Mouse (Mus musculus) gastrocnemius, postnatal 36 days (tissue): Measurements from ENCODE around the gene Traf7. TPM values are rescaled to one million over a fixed set of nuclear protein-coding genes. Genes with fewer than 3 reads are reported as not detected.

Experiments used
- DNase-seq, 2 experiments: peaks; one replicate each; pipeline ENCODE4 v3.0.0; 2022
- intact Hi-C: fragments of 180-260 bp; cut with DNase I; formaldehyde crosslinking; loops from one replicate; pipeline ENCODE4 v1.15.1; 2025
- total RNA-seq, 2 experiments: library from RNA; stranded (reverse); gene quantifications; 2 replicates each; pipeline ENCODE4 v1.2.3; 2021

Gene Traf7
- total RNA-seq, 2 experiments from 2014 or later, result 23.7 to 30.2 TPM

DNA sequence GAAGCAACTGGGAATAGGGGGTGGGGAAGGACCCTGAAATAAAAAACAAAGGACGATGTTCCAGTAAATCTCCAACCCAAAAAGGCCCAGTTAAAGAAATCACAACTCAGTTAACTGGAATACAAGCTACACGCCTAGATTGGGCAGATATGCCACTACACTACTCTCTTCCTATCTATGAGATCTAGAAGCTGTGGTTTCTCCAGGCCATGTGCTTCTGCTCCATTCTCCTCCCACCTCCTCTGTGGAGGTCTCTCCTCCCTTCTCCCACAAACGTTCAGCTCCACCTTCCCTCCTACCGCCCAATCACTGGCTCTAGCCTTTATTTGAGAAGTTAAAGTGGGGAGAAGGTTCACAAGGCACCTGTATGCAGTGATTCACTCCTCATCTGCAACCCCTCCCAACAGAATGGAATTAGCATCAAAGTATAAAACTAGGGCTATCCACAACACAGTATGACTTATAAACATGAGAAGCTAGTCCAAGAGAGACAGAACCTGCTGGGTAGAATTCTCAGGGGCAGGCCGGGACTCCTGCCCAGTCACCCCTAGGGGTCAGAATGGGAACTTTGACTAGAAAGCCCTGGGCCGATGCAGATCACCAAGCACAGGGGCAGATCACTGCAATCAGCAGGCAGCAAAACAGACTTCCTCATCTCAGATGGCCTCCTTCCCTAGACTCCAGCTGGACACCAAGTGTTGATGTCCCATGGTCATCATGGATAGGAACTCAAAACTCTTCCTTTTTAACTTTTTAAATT lies 64.2 kb downstream of the Traf7 start:
- DNase-seq, result no peak
- intact Hi-C loops, result no loop called here

- DNase-seq, result no peak
- intact Hi-C loops, result no loop called here
Measured at GRCm38 (mm10) chr17:24462932-24463331, 64.8 kb downstream of the Traf7 start.

DNA sequence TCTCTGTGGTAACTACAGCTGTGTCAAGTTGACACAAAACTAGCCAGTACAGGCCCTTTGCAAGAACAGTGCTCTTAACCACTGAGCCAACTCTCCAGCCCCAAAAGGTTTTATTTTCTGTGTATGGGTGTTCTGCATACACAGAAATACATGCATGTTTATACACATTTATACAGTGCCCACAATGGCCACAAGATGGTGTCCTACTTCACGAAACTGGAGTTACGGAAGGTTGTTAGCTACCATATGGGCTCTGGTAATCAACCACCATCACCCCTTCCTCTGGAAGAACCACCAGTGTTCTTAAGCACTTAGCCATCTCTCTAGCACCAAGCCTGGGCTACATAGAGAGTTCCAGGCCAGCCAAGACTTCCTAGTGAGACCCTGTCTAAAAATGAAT lies 66.2 kb downstream of the Traf7 start:
- DNase-seq, result no peak
- intact Hi-C loops, result no loop called here

Other genes starting within 250 kb of the Traf7 start
- gene Abca17, start 176.9 kb downstream of the Traf7 start, total RNA-seq, result not detected
- 1 to 10 TPM; 6.5 to 7.4 TPM for gene Abca3, start 176.0 kb downstream of the Traf7 start, total RNA-seq
- 10 to 100 TPM; 41.7 to 48.3 TPM for gene Rnps1, start 113.4 kb downstream of the Traf7 start, total RNA-seq
- gene Eci1, start 101.3 kb downstream of the Traf7 start, total RNA-seq, result 100 to 1,000 TPM; 129 to 179 TPM
- under 1 TPM; 0.49 to 0.99 TPM for gene Dnase1l2, start 84.8 kb downstream of the Traf7 start, total RNA-seq
- 10 to 100 TPM in 1 of 2 experiments, 1 to 10 TPM in 1; 9.5 to 11.7 TPM for gene E4f1, start 57.6 kb downstream of the Traf7 start, total RNA-seq
- 10 to 100 TPM; 50.7 to 54.6 TPM for gene Pgp, start 57.5 kb downstream of the Traf7 start, total RNA-seq
- under 1 TPM in 1 of 2 experiments, not detected in 1; 0.26 TPM for gene Bricd5, start 54.1 kb downstream of the Traf7 start, total RNA-seq
- 10 to 100 TPM; 11.9 to 12.1 TPM for gene Mlst8, start 48.9 kb downstream of the Traf7 start, total RNA-seq
- under 1 TPM; 0.05 TPM for gene Caskin1, start 39.3 kb downstream of the Traf7 start, total RNA-seq
- under 1 TPM in 1 of 2 experiments, not detected in 1; 0.20 TPM for gene Rab26, start 6.3 kb upstream of the Traf7 start, total RNA-seq
- 10 to 100 TPM; 19.8 to 20.3 TPM for gene Pkd1, start 21.9 kb upstream of the Traf7 start, total RNA-seq
- gene Tsc2, start 104.7 kb upstream of the Traf7 start, total RNA-seq, result 10 to 100 TPM; 74.9 to 76.8 TPM
- 1 to 10 TPM; 2.3 TPM for gene Nthl1, start 104.7 kb upstream of the Traf7 start, total RNA-seq
- gene Slc9a3r2, start 122.4 kb upstream of the Traf7 start, total RNA-seq, result 10 to 100 TPM; 27.1 to 36.9 TPM
- not detected for gene Npw, start 130.5 kb upstream of the Traf7 start, total RNA-seq
- gene Zfp598, start 141.7 kb upstream of the Traf7 start, total RNA-seq, result 10 to 100 TPM; 18.0 to 18.5 TPM
- not detected for gene Syngr3, start 162.0 kb upstream of the Traf7 start, total RNA-seq
- gene Gfer, start 168.2 kb upstream of the Traf7 start, total RNA-seq, result 10 to 100 TPM; 30.3 to 33.3 TPM
- gene Noxo1, start 168.3 kb upstream of the Traf7 start, total RNA-seq, result 1 to 10 TPM in 1 of 2 experiments, under 1 TPM in 1; 0.47 to 1.4 TPM
- 10 to 100 TPM; 15.1 to 16.1 TPM for gene Tbl3, start 179.7 kb upstream of the Traf7 start, total RNA-seq
- gene Rnf151, start 190.1 kb upstream of the Traf7 start, total RNA-seq, result not detected
- 100 to 1,000 TPM; 500 to 582 TPM for gene Rps2, start 190.2 kb upstream of the Traf7 start, total RNA-seq
- 100 to 1,000 TPM; 420 to 464 TPM for gene Ndufb10, start 196.5 kb upstream of the Traf7 start, total RNA-seq
- gene Rpl3l, start 199.9 kb upstream of the Traf7 start, total RNA-seq, result 100 to 1,000 TPM; 743 to 791 TPM
- gene Msrb1, start 208.7 kb upstream of the Traf7 start, total RNA-seq, result 100 to 1,000 TPM; 192 to 205 TPM
- gene Hs3st6, start 225.1 kb upstream of the Traf7 start, total RNA-seq, result not detected